Mouse (Mus musculus): ENCODE measurements around the gene Krt4.

Krt4 gene

DNA sequence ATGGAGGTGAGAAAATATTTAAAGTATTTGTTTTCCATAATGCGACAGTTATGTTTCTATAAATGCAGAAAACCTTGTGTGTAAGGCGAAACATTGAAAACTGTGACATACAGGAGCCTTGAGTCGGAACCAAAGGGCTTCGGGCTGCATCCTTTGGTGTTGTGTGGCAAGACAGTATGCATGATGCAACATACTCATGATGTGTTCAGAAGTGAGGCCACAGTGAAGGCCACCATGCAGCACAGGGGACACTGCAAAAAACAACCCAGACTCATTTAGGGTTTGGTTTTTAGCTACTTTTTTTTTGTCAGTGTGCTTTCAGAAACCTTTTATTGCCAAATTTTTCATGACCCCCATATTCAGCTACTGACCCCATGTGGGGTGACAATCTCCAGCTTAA lies 29.3 kb downstream of the Krt4 start:
- DNase-seq (ENCODE audit: low read depth, low spot score) = no peak

DNA sequence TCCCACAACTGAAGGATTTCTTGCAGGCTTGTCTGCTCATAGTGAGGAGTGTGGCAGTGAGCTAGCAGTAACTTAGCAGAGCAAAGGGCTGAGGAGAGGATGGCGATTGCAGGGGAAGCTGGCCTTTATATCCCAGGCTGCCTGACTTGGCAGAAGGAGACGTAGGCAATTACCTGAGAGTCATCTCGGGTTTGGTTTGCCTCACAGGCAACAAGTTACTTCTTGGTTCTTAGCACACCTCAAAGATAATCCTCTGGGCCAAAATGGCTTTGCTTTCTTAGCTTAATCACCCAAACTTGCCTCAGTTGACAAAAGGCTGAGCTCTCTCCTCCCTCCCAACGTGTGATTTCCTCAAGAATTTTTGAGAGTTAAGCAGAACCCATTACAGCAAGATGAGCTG lies 31.7 kb downstream of the Krt4 start, which contains the start of gene Krt76:
Gene Krt76, minus strand, starts transcription at position 101 of the 400 bp plus-strand sequence.
- no peak for DNase-seq (ENCODE audit: low read depth, low spot score)

DNA sequence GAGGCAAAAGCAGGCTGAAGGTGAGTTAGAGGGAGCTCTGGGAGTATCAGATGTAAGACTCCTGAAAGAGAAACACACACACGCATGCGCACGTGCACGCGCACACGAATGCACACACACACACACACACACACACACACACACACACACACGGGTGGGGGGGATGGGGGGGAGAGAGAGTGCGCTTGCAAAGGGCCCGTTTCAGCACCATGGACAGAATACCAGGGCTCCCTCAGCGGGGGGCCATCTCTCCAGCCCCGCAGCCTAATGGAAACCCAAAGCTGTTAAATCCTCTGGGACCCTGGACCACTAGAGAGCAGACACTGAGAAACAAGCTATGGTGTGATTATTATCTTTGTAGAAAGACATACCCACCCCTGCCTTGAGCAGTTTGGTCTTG lies 44.8 kb downstream of the Krt4 start:
- DNase-seq (ENCODE audit: low read depth, low spot score) = no peak

DNA sequence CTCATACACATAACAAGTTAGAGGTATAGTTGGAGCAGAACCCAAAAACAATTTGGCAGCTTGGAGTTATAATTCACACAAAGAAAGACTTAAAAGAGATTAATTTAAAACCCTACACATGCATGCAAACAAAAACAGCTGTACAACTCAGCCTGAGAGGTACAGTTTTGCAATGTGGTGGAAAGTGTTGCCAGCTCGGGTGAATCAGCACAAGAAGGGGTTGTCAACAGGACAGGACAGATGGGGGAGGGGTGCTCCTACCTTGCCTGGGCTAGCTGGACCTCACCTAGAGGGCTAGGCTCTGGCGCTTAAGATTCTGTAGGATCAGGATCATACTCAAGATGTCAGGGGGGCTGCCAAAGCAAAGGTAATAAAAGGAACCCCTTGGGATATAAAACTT lies 46.5 kb downstream of the Krt4 start:
- DNase-seq (ENCODE audit: low read depth, low spot score) = no peak

DNA sequence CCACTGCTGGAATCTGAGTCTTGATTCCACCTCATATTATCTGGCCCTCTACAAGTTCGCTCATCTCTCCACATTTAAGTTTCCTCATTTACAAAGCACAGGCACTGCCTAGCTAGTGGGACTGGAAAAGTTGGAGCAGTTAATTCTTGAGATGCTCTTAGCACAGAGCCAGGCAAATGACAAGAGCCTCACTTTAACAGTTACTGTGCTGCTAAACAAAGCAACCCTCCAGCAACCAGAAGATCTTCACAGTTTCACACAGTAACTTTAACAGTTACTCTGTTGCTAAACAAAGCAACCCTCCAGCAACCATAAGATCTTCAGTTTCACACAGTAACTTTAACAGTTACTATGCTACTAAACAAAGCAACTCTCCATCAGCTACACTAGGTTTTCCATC lies 50.2 kb downstream of the Krt4 start:
- no peak for DNase-seq (ENCODE audit: low read depth, low spot score)

DNA sequence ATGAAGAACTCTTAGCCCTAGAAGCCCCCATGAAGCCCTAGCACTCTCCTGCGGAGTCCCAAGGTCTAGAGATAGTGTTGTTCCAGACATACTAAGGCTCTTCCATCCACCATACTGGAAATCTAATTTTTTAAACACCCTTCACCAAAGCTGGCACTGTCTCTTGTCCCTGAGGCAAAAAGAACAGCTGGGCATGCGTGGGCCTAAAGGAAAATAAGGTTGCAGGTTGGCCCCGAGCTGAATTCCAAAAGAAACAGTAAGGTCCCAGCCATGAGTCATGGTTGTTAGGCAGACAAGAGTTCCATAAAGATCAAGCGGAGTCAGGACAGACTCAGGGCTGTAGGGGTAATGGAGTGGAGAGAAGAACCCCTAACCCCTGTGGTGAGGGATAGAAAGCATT lies 51.3 kb downstream of the Krt4 start:
- DNase-seq (ENCODE audit: low read depth, low spot score) = no peak

DNA sequence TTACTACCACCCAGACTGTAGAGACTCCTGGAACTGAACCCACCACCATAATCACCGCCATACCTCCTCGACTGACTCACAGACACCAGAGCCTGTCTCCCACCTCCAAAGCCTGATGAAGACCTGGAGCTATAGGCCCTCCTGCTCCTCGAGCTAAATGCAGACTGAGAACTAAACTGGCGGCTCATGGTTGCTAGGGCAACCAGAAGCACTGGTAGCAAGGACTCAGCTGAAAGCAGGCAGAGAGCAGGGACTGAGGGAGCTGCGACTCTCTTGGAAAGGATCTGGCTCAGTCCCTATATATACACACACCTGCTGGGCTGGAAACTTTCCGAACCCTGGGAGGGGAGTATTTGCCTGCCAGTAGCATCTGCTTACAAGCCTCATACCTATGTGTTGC lies 55.1 kb downstream of the Krt4 start, which contains the start of gene Krt77:
Gene Krt77, minus strand, starts transcription at position 275 of the 400 bp plus-strand sequence.
- no peak for DNase-seq (ENCODE audit: low read depth, low spot score)
